Mouse (Mus musculus): ENCODE measurements around the gene Dcaf8. TPM values are rescaled to one million over a fixed set of nuclear protein-coding genes. Genes with fewer than 3 reads are reported as not detected.

Dcaf8 gene
- polyA plus RNA-seq, 1 experiment from 2014 or later, result 104 TPM

GRCm38 (mm10) chr1:172127487-172127886 is 20.4 kb upstream of the Dcaf8 start:
- H3K27ac ChIP-seq (replicated peaks), result no peak overlapping the region
- H3K4me2 ChIP-seq (replicated peaks), result peak overlapping the region; percentile 79
- peaks cover 46% of the 10 kb centered on the region for H3K36me3 ChIP-seq
- H3K9ac ChIP-seq (replicated peaks), result peak overlapping the region; percentile 67
- H3K4me3 ChIP-seq, result peak overlapping the region; percentile 53
- H3K9me3 ChIP-seq, result no peaks in the 10 kb centered on the region
- H3K4me1 ChIP-seq, result peaks cover 24% of the 10 kb centered on the region
- 48% methylated on average over 5 of the region's 5 CpGs for WGBS
- ATAC-seq (replicated peaks), result no peak
- H3K27me3 ChIP-seq, result no peaks in the 10 kb centered on the region

DNA sequence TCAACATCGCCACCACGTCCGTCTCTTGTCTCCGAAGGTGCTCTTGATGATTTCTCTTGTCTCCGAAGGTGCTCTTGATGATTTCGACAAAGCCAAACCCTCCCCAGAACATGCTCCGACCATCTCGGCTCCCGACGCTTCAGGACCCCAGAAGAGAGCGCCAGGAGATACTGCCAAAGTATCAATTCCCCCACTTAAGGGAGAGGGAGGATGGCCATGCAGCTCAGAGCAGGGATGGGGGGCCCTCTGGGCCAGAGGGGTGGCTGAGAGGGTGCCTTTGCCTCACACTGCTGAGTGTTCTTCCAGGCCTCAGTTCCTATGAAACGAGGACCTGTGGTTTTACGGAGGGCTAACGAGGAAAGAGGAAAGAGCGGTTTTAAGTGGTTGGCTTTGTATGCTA is 19.3 kb upstream of the Dcaf8 start:
- no peak overlapping the region for H3K9ac ChIP-seq (replicated peaks)
- H3K4me2 ChIP-seq (replicated peaks), result no peak overlapping the region
- no peak overlapping the region for H3K4me3 ChIP-seq
- H3K9me3 ChIP-seq, result no peaks in the 10 kb centered on the region
- no peak overlapping the region for H3K27ac ChIP-seq (replicated peaks)
- no peaks in the 10 kb centered on the region for H3K27me3 ChIP-seq
- 90% methylated on average over 15 of the region's 15 CpGs for WGBS
- peaks cover 24% of the 10 kb centered on the region for H3K4me1 ChIP-seq
- no peak for ATAC-seq (replicated peaks)
- peaks cover 46% of the 10 kb centered on the region for H3K36me3 ChIP-seq

- no peaks in the 10 kb centered on the region for H3K9me3 ChIP-seq
- WGBS, result 60% methylated on average over 2 of the region's 2 CpGs
- H3K36me3 ChIP-seq, result peaks cover 50% of the 10 kb centered on the region
- peaks cover 24% of the 10 kb centered on the region for H3K4me1 ChIP-seq
- H3K4me3 ChIP-seq, result no peak overlapping the region
- H3K27ac ChIP-seq (replicated peaks), result no peak overlapping the region
- H3K9ac ChIP-seq (replicated peaks), result no peak overlapping the region
- no peaks in the 10 kb centered on the region for H3K27me3 ChIP-seq
- no peak overlapping the region for H3K4me2 ChIP-seq (replicated peaks)
- ATAC-seq (replicated peaks), result no peak
Observed at GRCm38 (mm10) chr1:172129108-172129507, 18.8 kb upstream of the Dcaf8 start.

- peaks cover 56% of the 10 kb centered on the region for H3K36me3 ChIP-seq
- H3K4me1 ChIP-seq, result peaks cover 24% of the 10 kb centered on the region
- WGBS, result 97% methylated on average over 5 of the region's 5 CpGs
Observed at GRCm38 (mm10) chr1:172129780-172130179, 18.1 kb upstream of the Dcaf8 start.

DNA sequence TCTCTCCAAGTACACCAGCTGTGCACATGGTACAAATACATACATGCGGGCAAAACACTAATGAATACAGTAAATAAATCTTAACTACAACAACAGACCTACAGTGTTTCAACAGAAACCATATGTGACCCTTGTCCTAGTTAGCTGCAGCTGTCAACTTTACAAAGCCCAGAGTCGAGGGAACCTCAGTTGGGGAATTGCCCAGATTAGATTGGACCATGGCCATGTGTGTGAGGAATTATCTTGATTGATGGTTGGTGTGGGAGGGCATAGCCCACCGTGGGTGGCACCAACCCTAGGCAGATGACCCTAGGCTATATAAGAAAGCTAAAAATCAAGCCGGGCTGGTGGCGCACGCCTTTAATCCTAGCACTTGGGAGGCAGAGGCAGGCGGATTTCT is 15.6 kb upstream of the Dcaf8 start:
- H3K9me3 ChIP-seq, result no peaks in the 10 kb centered on the region
- H3K36me3 ChIP-seq, result peaks cover 69% of the 10 kb centered on the region
- no peak overlapping the region for H3K4me3 ChIP-seq
- no peaks in the 10 kb centered on the region for H3K27me3 ChIP-seq
- no peak overlapping the region for H3K9ac ChIP-seq (replicated peaks)
- H3K27ac ChIP-seq (replicated peaks), result no peak overlapping the region
- ATAC-seq (replicated peaks), result no peak
- H3K4me2 ChIP-seq (replicated peaks), result no peak overlapping the region
- WGBS, result 81% methylated on average over 7 of the region's 7 CpGs
- peaks cover 15% of the 10 kb centered on the region for H3K4me1 ChIP-seq

More at GRCm38 (mm10) chr1:172129780-172130179, 18.1 kb upstream of the Dcaf8 start:
- no peaks in the 10 kb centered on the region for H3K27me3 ChIP-seq
- no peak overlapping the region for H3K9ac ChIP-seq (replicated peaks)
- no peak overlapping the region for H3K4me3 ChIP-seq
- H3K9me3 ChIP-seq, result no peaks in the 10 kb centered on the region
- H3K4me2 ChIP-seq (replicated peaks), result no peak overlapping the region
- H3K27ac ChIP-seq (replicated peaks), result no peak overlapping the region
- no peak for ATAC-seq (replicated peaks)

- H3K27me3 ChIP-seq, result no peaks in the 10 kb centered on the region
- 88% methylated on average over 7 of the region's 7 CpGs for WGBS
- no peaks in the 10 kb centered on the region for H3K9me3 ChIP-seq
- no peak for ATAC-seq (replicated peaks)
- H3K4me1 ChIP-seq, result 0 out of 2 replicates have a peak, but pooled peaks cover 3% of the 10 kb centered on the region
- no peak overlapping the region for H3K4me2 ChIP-seq (replicated peaks)
- H3K36me3 ChIP-seq, result peaks cover 69% of the 10 kb centered on the region
- H3K27ac ChIP-seq (replicated peaks), result no peak overlapping the region
- no peak overlapping the region for H3K9ac ChIP-seq (replicated peaks)
- H3K4me3 ChIP-seq, result no peak overlapping the region
Observed at GRCm38 (mm10) chr1:172133535-172133934, 14.3 kb upstream of the Dcaf8 start.

GRCm38 (mm10) chr1:172134072-172134471 is 13.8 kb upstream of the Dcaf8 start:
- Histone ChIP-seq H3K27ac (replicated peaks) (no peak overlapping the region), H3K9ac (replicated peaks) (no peak overlapping the region), H3K4me3 (no peak overlapping the region), H3K4me2 (replicated peaks) (no peak overlapping the region), H3K36me3 (peaks cover 66% of the 10 kb centered on the region), H3K9me3 (no peaks in the 10 kb centered on the region), H3K27me3 (no peaks in the 10 kb centered on the region), H3K4me1 (no peaks in the 10 kb centered on the region)
- no peak for ATAC-seq (replicated peaks)
- WGBS, result 92% methylated on average over 4 of the region's 4 CpGs

GRCm38 (mm10) chr1:172140160-172140559 is 7.7 kb upstream of the Dcaf8 start:
- Histone ChIP-seq H3K36me3 (peaks cover 10% of the 10 kb centered on the region; the same call in 1 of the 2 replicates), H3K4me3 (no peak overlapping the region), H3K4me1 (no peaks in the 10 kb centered on the region), H3K4me2 (replicated peaks) (no peak overlapping the region), H3K9ac (replicated peaks) (no peak overlapping the region), H3K27ac (replicated peaks) (no peak overlapping the region), H3K9me3 (no peaks in the 10 kb centered on the region), H3K27me3 (no peaks in the 10 kb centered on the region)
- no peak for ATAC-seq (replicated peaks)
- 70% methylated on average over 2 of the region's 2 CpGs for WGBS

DNA sequence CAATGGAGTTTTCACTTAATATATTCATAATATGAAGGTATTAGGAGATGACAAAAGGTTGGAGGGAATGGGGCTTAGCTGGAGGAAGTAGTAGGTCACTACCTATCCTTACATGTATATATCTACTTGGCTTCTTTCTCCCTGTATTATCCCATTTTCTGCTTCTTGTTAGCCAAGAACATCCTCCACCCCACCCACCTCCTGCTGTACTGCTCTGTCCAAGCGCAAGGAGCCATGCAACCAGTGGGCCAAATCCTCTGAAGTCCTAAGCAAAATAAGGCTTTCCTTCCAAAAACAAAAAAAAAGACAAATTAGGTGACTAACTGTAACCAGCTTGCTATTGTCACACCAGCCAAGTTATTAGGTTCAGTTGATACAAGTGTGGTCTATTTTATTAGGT is 7.1 kb upstream of the Dcaf8 start:
- H3K4me1 ChIP-seq, result no peaks in the 10 kb centered on the region
- H3K27me3 ChIP-seq, result no peaks in the 10 kb centered on the region
- no peaks in the 10 kb centered on the region for H3K9me3 ChIP-seq
- peaks cover 5% of the 10 kb centered on the region; the same call in 1 of the 2 replicates for H3K36me3 ChIP-seq
- ATAC-seq (replicated peaks), result no peak
- 95% methylated on average over 1 of the region's 1 CpGs for WGBS
- no peak overlapping the region for H3K4me2 ChIP-seq (replicated peaks)
- no peak overlapping the region for H3K4me3 ChIP-seq
- H3K9ac ChIP-seq (replicated peaks), result no peak overlapping the region
- H3K27ac ChIP-seq (replicated peaks), result no peak overlapping the region

GRCm38 (mm10) chr1:172141529-172141928 is 6.4 kb upstream of the Dcaf8 start:
- no peaks in the 10 kb centered on the region for H3K4me1 ChIP-seq
- H3K9ac ChIP-seq (replicated peaks), result no peak overlapping the region
- H3K4me2 ChIP-seq (replicated peaks), result no peak overlapping the region
- H3K27ac ChIP-seq (replicated peaks), result no peak overlapping the region
- no peaks in the 10 kb centered on the region for H3K9me3 ChIP-seq
- WGBS, result 85% methylated on average over 3 of the region's 3 CpGs
- H3K36me3 ChIP-seq, result no peaks in the 10 kb centered on the region
- no peaks in the 10 kb centered on the region for H3K27me3 ChIP-seq
- no peak overlapping the region for H3K4me3 ChIP-seq
- no peak for ATAC-seq (replicated peaks)

DNA sequence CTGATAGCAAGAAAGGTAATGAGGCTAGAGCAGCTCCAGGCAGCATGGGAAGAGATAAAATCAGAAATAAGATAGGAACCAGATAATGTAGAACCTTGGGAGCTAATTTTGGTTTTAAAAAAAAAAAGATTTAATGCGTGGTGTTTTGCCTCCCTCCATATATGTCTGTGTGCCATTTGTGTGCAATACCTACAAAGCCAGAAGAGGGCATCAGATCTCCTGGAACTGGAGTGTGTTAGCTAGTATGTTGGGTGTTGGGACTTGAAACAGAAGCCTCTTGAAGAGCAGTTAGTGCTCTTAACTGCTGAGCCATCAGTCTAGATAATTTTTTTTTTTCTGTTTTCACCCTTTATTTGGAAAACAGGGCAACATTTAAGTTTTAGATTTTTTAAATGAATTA is 4.3 kb upstream of the Dcaf8 start:
- 28% methylated on average over 1 of the region's 1 CpGs for WGBS

GRCm38 (mm10) chr1:172148279-172148954 is 533 bp downstream of the Dcaf8 start:
- ATAC-seq (replicated peaks), result peak; percentile 11
- H3K27me3 ChIP-seq, result no peaks in the 10 kb centered on the region
- WGBS, result under 1% methylated on average over 37 of the region's 40 CpGs
- H3K4me2 ChIP-seq (replicated peaks), result peak overlapping the region; percentile 70
- H3K4me1 ChIP-seq, result peaks cover 29% of the 10 kb centered on the region
- H3K9ac ChIP-seq (replicated peaks), result peak overlapping the region; percentile 99
- peak overlapping the region; percentile 100 for H3K4me3 ChIP-seq
- H3K27ac ChIP-seq (replicated peaks), result peak overlapping the region; percentile 92
- H3K9me3 ChIP-seq, result no peaks in the 10 kb centered on the region
- H3K36me3 ChIP-seq, result peaks cover 20% of the 10 kb centered on the region

More for the DNA sequence above, 4.3 kb upstream of the Dcaf8 start:
- H3K9me3 ChIP-seq, result no peaks in the 10 kb centered on the region
- no peak overlapping the region for H3K9ac ChIP-seq (replicated peaks)
- no peak overlapping the region for H3K4me3 ChIP-seq
- peaks cover 4% of the 10 kb centered on the region for H3K4me1 ChIP-seq
- no peaks in the 10 kb centered on the region for H3K36me3 ChIP-seq
- H3K4me2 ChIP-seq (replicated peaks), result no peak overlapping the region
- H3K27ac ChIP-seq (replicated peaks), result no peak overlapping the region
- ATAC-seq (replicated peaks), result no peak
- no peaks in the 10 kb centered on the region for H3K27me3 ChIP-seq

Measured in forebrain, embryonic 15.5 days (tissue).